Mouse (Mus musculus) bone marrow macrophage, adult 2 months (primary cell): ENCODE results near the gene Pwwp2b.

Experiments
- CTCF ChIP-seq: IDR thresholded peaks from 2 replicates; pipeline ENCODE4 v1.5.1; 2012; ENCODE audit warnings: low read depth, mild to moderate bottlenecking, low read length, moderate library complexity
- POLR2A ChIP-seq: IDR thresholded peaks from 2 replicates; pipeline ENCODE4 v1.6.1; 2012; ENCODE audit warnings: mild to moderate bottlenecking, low read depth, low read length, borderline replicate concordance

DNA sequence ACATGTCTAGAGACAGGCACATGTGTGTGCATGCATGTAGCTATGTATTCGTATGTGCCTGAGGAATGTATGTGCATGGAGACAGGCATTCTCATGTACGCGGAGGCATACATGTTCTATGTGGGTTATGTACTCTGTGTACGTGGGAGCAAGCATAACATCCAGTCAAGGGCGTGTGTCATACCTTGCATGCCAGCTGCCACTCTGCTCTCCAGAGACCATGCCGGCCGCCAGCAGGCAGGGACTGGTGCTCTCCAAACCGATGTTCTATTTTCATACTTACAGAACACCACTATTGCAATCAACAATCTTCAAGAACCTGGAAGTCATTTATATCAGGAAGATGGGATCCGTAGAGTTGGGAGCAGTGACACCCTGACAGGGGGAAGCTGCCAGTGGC lies 31.8 kb upstream of the Pwwp2b start:
- TF ChIP-seq POLR2A = no peak
- TF ChIP-seq CTCF = no peak
